Mouse (Mus musculus): ENCODE results near the gene Foxo1. TPM values are rescaled to one million over a fixed set of nuclear protein-coding genes. Genes with fewer than 3 reads are reported as not detected.

Foxo1 gene
- polyA plus RNA-seq, 1 experiment: 13.3 TPM

DNA sequence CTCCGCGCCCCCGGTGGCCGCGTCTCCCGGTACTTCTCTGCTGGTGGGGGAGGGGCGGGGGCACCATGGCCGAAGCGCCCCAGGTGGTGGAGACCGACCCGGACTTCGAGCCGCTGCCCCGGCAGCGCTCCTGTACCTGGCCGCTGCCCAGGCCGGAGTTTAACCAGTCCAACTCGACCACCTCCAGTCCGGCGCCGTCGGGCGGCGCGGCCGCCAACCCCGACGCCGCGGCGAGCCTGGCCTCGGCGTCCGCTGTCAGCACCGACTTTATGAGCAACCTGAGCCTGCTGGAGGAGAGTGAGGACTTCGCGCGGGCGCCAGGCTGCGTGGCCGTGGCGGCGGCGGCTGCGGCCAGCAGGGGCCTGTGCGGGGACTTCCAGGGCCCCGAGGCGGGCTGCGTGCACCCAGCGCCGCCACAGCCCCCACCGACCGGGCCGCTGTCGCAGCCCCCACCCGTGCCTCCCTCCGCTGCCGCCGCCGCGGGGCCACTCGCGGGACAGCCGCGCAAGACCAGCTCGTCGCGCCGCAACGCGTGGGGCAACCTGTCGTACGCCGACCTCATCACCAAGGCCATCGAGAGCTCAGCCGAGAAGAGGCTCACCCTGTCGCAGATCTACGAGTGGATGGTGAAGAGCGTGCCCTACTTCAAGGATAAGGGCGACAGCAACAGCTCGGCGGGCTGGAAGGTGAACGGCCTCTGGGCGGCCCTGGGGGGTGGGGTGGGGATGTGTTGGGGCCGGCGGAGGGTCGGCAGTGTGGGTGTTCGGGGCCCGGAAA, 789 bp downstream of the Foxo1 start:
- peak overlapping the region; percentile 97 for H3K4me3 ChIP-seq (ENCODE audit: low read depth, low read length)
- no peaks in the 10 kb centered on the region for H3K36me3 ChIP-seq (ENCODE audit: control insufficient read depth, insufficient read depth, low read length)
- peaks cover 2% of the 10 kb centered on the region; the same call in 1 of the 2 replicates for H3K4me1 ChIP-seq (ENCODE audit: control insufficient read depth, insufficient read depth, insufficient read length, low read length)
- H3K27ac ChIP-seq (ENCODE audit: insufficient read depth, low read depth, low read length): peak overlapping the region; percentile 95
- no peaks in the 10 kb centered on the region for H3K27me3 ChIP-seq (ENCODE audit: control insufficient read depth, insufficient read depth, low read length)
- TF ChIP-seq POLR2A (IDR thresholded peaks at IDR 0.05; ENCODE audit: low read depth, low read length): no peak
- WGBS: under 1% methylated on average over 86 of the region's 89 CpGs

DNA sequence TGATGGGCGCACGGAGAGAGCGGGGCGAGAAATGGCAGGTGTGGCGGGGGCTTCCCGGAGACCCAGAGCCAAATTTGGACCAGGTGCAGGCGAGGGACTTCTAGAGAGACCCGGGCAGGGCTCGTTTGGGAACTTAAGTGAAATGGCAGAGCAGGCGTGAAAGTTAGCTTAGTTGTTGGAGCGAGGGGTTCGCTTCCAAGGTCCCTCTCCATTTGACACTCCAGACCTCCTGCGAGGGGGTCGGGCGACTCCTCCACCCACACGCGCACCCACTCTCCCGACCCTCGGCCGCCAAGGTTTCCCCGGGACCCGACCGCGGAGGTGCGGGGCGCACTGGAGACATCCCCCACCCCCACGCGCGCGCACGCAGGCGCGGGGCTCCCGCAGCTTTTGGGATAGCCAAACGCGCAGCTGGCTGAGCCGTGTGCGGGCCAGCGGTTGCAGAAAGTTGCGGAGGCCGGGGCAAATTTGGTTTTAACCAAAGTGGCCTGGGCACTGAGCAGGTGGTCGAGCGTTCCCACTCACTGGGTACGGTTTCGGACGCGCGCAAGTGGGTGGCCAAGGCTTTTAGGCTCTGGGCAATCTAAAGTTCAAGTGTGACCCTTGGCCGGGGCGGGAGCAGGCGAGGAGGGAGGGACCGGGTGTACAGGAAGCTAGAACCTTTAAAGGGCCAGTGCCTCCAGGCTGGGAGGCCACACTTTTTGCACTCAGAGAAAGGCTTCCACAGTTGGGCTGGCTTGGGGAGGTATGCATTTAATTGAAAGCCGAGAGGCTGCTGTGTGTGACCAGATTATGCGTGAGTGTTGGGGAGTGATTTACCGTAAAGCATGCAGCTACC, 1.6 kb downstream of the Foxo1 start:
- Histone ChIP-seq H3K4me1 (ENCODE audit: control insufficient read depth, insufficient read depth, insufficient read length, low read length) (peaks cover 2% of the 10 kb centered on the region; the same call in 1 of the 2 replicates), H3K27ac (ENCODE audit: insufficient read depth, low read depth, low read length) (peak overlapping the region; percentile 88)

DNA sequence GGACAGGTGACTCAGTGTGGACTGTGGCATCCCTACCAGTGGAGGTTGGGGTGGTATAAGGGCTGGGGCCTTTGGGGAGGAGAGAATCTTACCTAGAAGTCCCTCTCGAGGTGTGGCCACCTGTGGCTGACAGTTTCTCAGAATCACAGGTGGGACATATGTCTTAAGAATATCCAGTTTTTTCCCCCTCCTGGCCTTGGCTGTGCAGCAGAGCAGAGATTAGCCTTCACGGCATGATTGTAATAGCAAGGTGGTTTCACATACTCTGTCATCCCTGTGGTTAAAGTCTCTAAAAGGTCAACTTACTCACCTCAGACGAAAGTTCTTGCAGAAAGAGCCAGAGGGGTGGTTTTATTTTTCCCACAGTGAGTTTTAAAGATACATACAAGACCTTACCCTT, 2.4 kb downstream of the Foxo1 start:
- Histone ChIP-seq H3K4me1 (ENCODE audit: control insufficient read depth, insufficient read depth, insufficient read length, low read length) (peaks cover 4% of the 10 kb centered on the region; the same call in 1 of the 2 replicates), H3K27ac (ENCODE audit: insufficient read depth, low read depth, low read length) (peak overlapping the region; percentile 44), H3K36me3 (ENCODE audit: control insufficient read depth, insufficient read depth, low read length) (no peaks in the 10 kb centered on the region), H3K4me3 (ENCODE audit: low read depth, low read length) (peak overlapping the region; percentile 97), H3K27me3 (ENCODE audit: control insufficient read depth, insufficient read depth, low read length) (no peaks in the 10 kb centered on the region)
- no peak for TF ChIP-seq POLR2A (IDR thresholded peaks at IDR 0.05; ENCODE audit: low read depth, low read length)
- TF ChIP-seq CTCF (IDR thresholded peaks at IDR 0.05; ENCODE audit: extremely low read depth, insufficient read length, insufficient replicate concordance, low read depth, low read length): no peak
- 4% methylated on average over 3 of the region's 3 CpGs for WGBS

More for the DNA sequence above, 1.6 kb downstream of the Foxo1 start:
- TF ChIP-seq CTCF (IDR thresholded peaks at IDR 0.05; ENCODE audit: extremely low read depth, insufficient read length, insufficient replicate concordance, low read depth, low read length) (no peak), POLR2A (IDR thresholded peaks at IDR 0.05; ENCODE audit: low read depth, low read length) (peak; percentile 88)
- Histone ChIP-seq H3K27me3 (ENCODE audit: control insufficient read depth, insufficient read depth, low read length) (no peaks in the 10 kb centered on the region), H3K4me3 (ENCODE audit: low read depth, low read length) (peak overlapping the region; percentile 97), H3K36me3 (ENCODE audit: control insufficient read depth, insufficient read depth, low read length) (no peaks in the 10 kb centered on the region)
- under 1% methylated on average over 55 of the region's 55 CpGs for WGBS

DNA sequence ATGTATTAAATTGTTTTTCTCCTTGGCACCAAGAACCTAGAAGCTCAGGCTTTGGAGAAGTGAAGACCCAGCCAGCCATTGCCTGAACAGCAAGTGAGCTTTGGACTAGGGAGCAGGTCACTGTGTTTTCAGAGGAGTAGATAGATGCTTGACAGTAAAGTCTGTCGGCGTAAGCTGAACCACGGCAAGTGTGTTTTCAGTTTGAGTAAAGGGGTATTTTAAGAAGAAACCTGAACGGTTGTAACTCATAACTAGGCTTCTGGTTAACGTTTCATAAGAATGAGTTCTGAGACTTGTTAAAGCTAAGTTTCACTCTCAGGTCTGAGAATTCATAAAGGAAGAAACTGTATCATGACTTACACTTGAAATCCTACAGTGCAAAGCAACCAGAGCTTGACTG, 3.2 kb downstream of the Foxo1 start:
- Histone ChIP-seq H3K36me3 (ENCODE audit: control insufficient read depth, insufficient read depth, low read length) (no peaks in the 10 kb centered on the region), H3K27me3 (ENCODE audit: control insufficient read depth, insufficient read depth, low read length) (no peaks in the 10 kb centered on the region), H3K4me1 (ENCODE audit: control insufficient read depth, insufficient read depth, insufficient read length, low read length) (peaks cover 4% of the 10 kb centered on the region; the same call in 1 of the 2 replicates), H3K4me3 (ENCODE audit: low read depth, low read length) (no peak overlapping the region), H3K27ac (ENCODE audit: insufficient read depth, low read depth, low read length) (no peak overlapping the region)
- TF ChIP-seq POLR2A (IDR thresholded peaks at IDR 0.05; ENCODE audit: low read depth, low read length): no peak
- no peak for TF ChIP-seq CTCF (IDR thresholded peaks at IDR 0.05; ENCODE audit: extremely low read depth, insufficient read length, insufficient replicate concordance, low read depth, low read length)
- WGBS: 39% methylated on average over 5 of the region's 5 CpGs

DNA sequence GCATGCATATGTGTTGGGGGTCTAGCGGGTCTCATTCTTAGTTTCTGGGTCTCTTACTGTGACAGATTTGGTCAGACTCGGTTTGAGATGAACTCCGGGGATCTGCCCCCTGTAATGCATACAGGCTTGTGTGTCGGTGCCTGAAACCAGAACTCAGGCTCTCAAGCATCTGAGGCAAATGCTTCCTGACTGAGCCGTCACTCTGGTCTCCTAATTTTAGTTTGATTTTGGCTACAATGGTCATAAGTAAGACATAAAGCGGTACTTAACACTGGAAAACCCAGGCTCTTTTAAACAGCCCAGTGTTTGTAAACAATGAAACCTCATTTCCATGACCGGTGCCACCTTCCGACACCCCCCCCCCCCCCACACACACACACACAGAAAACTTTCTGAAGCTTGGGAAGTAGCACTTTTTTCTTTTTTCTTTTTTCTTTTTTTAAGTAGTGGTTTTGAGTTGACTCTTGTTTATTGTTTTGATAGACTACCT, 4.3 kb downstream of the Foxo1 start:
- no peak overlapping the region for H3K27ac ChIP-seq (ENCODE audit: insufficient read depth, low read depth, low read length)
- TF ChIP-seq POLR2A (IDR thresholded peaks at IDR 0.05; ENCODE audit: low read depth, low read length): no peak
- no peak for TF ChIP-seq CTCF (IDR thresholded peaks at IDR 0.05; ENCODE audit: extremely low read depth, insufficient read length, insufficient replicate concordance, low read depth, low read length)
- peaks cover 4% of the 10 kb centered on the region; the same call in 1 of the 2 replicates for H3K4me1 ChIP-seq (ENCODE audit: control insufficient read depth, insufficient read depth, insufficient read length, low read length)
- no peak overlapping the region for H3K4me3 ChIP-seq (ENCODE audit: low read depth, low read length)
- no peaks in the 10 kb centered on the region for H3K36me3 ChIP-seq (ENCODE audit: control insufficient read depth, insufficient read depth, low read length)
- 78% methylated on average over 8 of the region's 8 CpGs for WGBS
- no peaks in the 10 kb centered on the region for H3K27me3 ChIP-seq (ENCODE audit: control insufficient read depth, insufficient read depth, low read length)

DNA sequence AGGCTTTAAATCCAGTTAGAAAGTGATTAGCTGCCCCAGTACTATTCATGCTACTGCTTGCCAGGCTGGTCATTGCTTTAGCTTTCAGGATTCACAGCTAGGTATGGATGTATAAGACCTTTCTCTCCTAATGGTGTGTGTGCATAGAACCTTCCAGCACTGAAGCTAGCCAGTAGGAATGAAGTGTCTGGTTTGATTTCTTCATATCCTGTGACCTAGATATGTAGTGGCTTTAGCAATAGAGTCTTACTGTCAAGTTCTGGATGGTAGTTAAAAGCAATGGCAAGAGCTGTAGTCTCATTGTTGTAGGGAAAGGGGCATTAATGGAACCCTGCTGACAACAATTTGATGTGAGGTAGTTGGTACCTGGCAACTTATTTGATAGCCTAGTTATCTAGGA, 6.3 kb downstream of the Foxo1 start:
- TF ChIP-seq CTCF (IDR thresholded peaks at IDR 0.05; ENCODE audit: extremely low read depth, insufficient read length, insufficient replicate concordance, low read depth, low read length) (no peak), POLR2A (IDR thresholded peaks at IDR 0.05; ENCODE audit: low read depth, low read length) (no peak)

More for the DNA sequence above, 6.3 kb downstream of the Foxo1 start:
- no peaks in the 10 kb centered on the region for H3K27me3 ChIP-seq (ENCODE audit: control insufficient read depth, insufficient read depth, low read length)
- H3K4me3 ChIP-seq (ENCODE audit: low read depth, low read length): no peak overlapping the region
- no peak overlapping the region for H3K27ac ChIP-seq (ENCODE audit: insufficient read depth, low read depth, low read length)
- no peaks in the 10 kb centered on the region for H3K36me3 ChIP-seq (ENCODE audit: control insufficient read depth, insufficient read depth, low read length)
- H3K4me1 ChIP-seq (ENCODE audit: control insufficient read depth, insufficient read depth, insufficient read length, low read length): peaks cover 4% of the 10 kb centered on the region; the same call in 1 of the 2 replicates

Measured in small intestine, adult 2 months (tissue).